Mouse (Mus musculus) midbrain, embryonic 11.5 days (tissue): ENCODE measurements around the gene Pitpna. TPM values are rescaled to one million over a fixed set of nuclear protein-coding genes. Genes with fewer than 3 reads are reported as not detected.

ENCODE experiments used
- ATAC-seq: fragments of 200-750 bp; cut with Nextera tagmentation; 2 replicates; pipeline ENCODE4 v1.8.0; 2017; ENCODE audit warnings: moderate TSS enrichment, moderate library complexity; ENCODE audit not compliant: low FRiP score
- DNase-seq: peaks from one replicate; pipeline ENCODE4 v3.0.0; 2015; ENCODE audit warnings: low spot score; ENCODE audit errors: missing footprints
- H3K27ac ChIP-seq: fragments of 300-500 bp; sonication (generic); 2 replicates; pipeline ENCODE4 v1.5.1; 2014; ENCODE audit warnings: low read depth, low read length
- H3K27me3 ChIP-seq: fragments of 300-500 bp; sonication (generic); 2 replicates; pipeline ENCODE4 v1.6.1; 2014; ENCODE audit warnings: mild to moderate bottlenecking, low read length, moderate library complexity, mixed read lengths; ENCODE audit not compliant: control insufficient read depth, insufficient read depth
- H3K36me3 ChIP-seq: fragments of 300-500 bp; sonication (generic); 2 replicates; pipeline ENCODE4 v1.6.1; 2014; ENCODE audit warnings: mild to moderate bottlenecking, low read length, moderate library complexity, mixed read lengths; ENCODE audit not compliant: control insufficient read depth, insufficient read depth
- H3K4me1 ChIP-seq: fragments of 300-500 bp; sonication (generic); 2 replicates; pipeline ENCODE4 v1.6.1; 2014; ENCODE audit warnings: low read length; ENCODE audit not compliant: control insufficient read depth, insufficient read depth
- H3K4me2 ChIP-seq: fragments of 300-500 bp; sonication (generic); 2 replicates; pipeline ENCODE4 v1.6.1; 2014; ENCODE audit warnings: mild to moderate bottlenecking, moderate library complexity
- H3K4me3 ChIP-seq: fragments of 300-500 bp; sonication (generic); 2 replicates; pipeline ENCODE4 v1.5.1; 2014; ENCODE audit warnings: low read depth, low read length
- H3K9ac ChIP-seq: fragments of 300-500 bp; sonication (generic); 2 replicates; pipeline ENCODE4 v1.6.1; 2014; ENCODE audit warnings: low read length
- H3K9me3 ChIP-seq: fragments of 300-500 bp; sonication (generic); 2 replicates; pipeline ENCODE4 v1.6.1; 2016; ENCODE audit warnings: low read length; ENCODE audit not compliant: control insufficient read depth
- WGBS: fragments of 180-500 bp; shearing (Covaris S2); extraction: QIAGEN DNeasy Blood & Tissue Kit; methylation state at CpG from one replicate; pipeline ENCODE4 v1.1.7; 2014; 5-methylcytosine and 5-hydroxymethylcytosine counted together
- polyA plus RNA-seq: library from polyadenylated mRNA; unstranded; fragments of >200 nt; fragmentation: Nextera tagmentation; extraction: Ambion mirVana; gene quantifications from 2 replicates; pipeline ENCODE4 v1.2.1, GENCODE M21; 2014

The Pitpna gene
- polyA plus RNA-seq, 1 experiment from 2014 or later = 87.9 TPM

- 82% methylated on average over 14 of the region's 14 CpGs for WGBS
- H3K27ac ChIP-seq = no peak overlapping the region
Measured at GRCm38 (mm10) chr11:75560530-75561409, 27.1 kb upstream of the Pitpna start.

GRCm38 (mm10) chr11:75561410-75561791, 26.5 kb upstream of the Pitpna start:
- Histone ChIP-seq H3K4me1 (no peaks in the 10 kb centered on the region), H3K4me3 (no peak overlapping the region), H3K9me3 (no peaks in the 10 kb centered on the region), H3K27ac (no peak overlapping the region), H3K9ac (no peak overlapping the region), H3K4me2 (no peak overlapping the region), H3K27me3 (no peaks in the 10 kb centered on the region), H3K36me3 (no peaks in the 10 kb centered on the region)
- no peak for ATAC-seq
- DNase-seq = no peak
- 80% methylated on average over 5 of the region's 5 CpGs for WGBS

More at GRCm38 (mm10) chr11:75560530-75561409, 27.1 kb upstream of the Pitpna start:
- H3K4me1 ChIP-seq = no peaks in the 10 kb centered on the region
- no peaks in the 10 kb centered on the region for H3K27me3 ChIP-seq
- no peak for DNase-seq
- H3K36me3 ChIP-seq = no peaks in the 10 kb centered on the region
- ATAC-seq = no peak
- H3K9me3 ChIP-seq = no peaks in the 10 kb centered on the region
- H3K4me3 ChIP-seq = no peak overlapping the region
- H3K4me2 ChIP-seq = no peak overlapping the region
- H3K9ac ChIP-seq = no peak overlapping the region

GRCm38 (mm10) chr11:75562840-75563239, 25.1 kb upstream of the Pitpna start:
- Histone ChIP-seq H3K9me3 (no peaks in the 10 kb centered on the region), H3K36me3 (no peaks in the 10 kb centered on the region), H3K27ac (no peak overlapping the region), H3K4me2 (no peak overlapping the region), H3K27me3 (no peaks in the 10 kb centered on the region), H3K4me1 (no peaks in the 10 kb centered on the region), H3K9ac (no peak overlapping the region), H3K4me3 (no peak overlapping the region)
- ATAC-seq (no peak), DNase-seq (no peak)
- WGBS = 84% methylated on average over 8 of the region's 8 CpGs

- Histone ChIP-seq H3K27me3 (no peaks in the 10 kb centered on the region), H3K9ac (no peak overlapping the region), H3K4me3 (no peak overlapping the region), H3K9me3 (no peaks in the 10 kb centered on the region), H3K27ac (no peak overlapping the region), H3K4me1 (no peaks in the 10 kb centered on the region), H3K36me3 (no peaks in the 10 kb centered on the region), H3K4me2 (no peak overlapping the region)
- no peak for DNase-seq
- WGBS = 80% methylated on average over 18 of the region's 18 CpGs
- ATAC-seq = no peak
Measured at GRCm38 (mm10) chr11:75563851-75564548, 23.9 kb upstream of the Pitpna start.

- no peaks in the 10 kb centered on the region for H3K27me3 ChIP-seq
- DNase-seq = no peak
- no peak overlapping the region for H3K9ac ChIP-seq
- no peaks in the 10 kb centered on the region for H3K4me1 ChIP-seq
- ATAC-seq = no peak
- H3K4me2 ChIP-seq = no peak overlapping the region
- H3K36me3 ChIP-seq = no peaks in the 10 kb centered on the region
- WGBS = 91% methylated on average over 2 of the region's 2 CpGs
- no peaks in the 10 kb centered on the region for H3K9me3 ChIP-seq
- no peak overlapping the region for H3K27ac ChIP-seq
- no peak overlapping the region for H3K4me3 ChIP-seq
Measured at GRCm38 (mm10) chr11:75565849-75566248, 22.0 kb upstream of the Pitpna start.

GRCm38 (mm10) chr11:75566276-75567196, 21.4 kb upstream of the Pitpna start:
- WGBS = 81% methylated on average over 13 of the region's 13 CpGs
- H3K4me2 ChIP-seq = no peak overlapping the region
- DNase-seq (no peak), ATAC-seq (no peak)
- no peak overlapping the region for H3K27ac ChIP-seq
- no peaks in the 10 kb centered on the region for H3K9me3 ChIP-seq
- H3K27me3 ChIP-seq = no peaks in the 10 kb centered on the region
- no peaks in the 10 kb centered on the region for H3K4me1 ChIP-seq
- H3K9ac ChIP-seq = no peak overlapping the region
- no peak overlapping the region for H3K4me3 ChIP-seq
- H3K36me3 ChIP-seq = no peaks in the 10 kb centered on the region

- WGBS = 70% methylated on average over 9 of the region's 9 CpGs
- ATAC-seq (no peak), DNase-seq (no peak)
- Histone ChIP-seq H3K36me3 (no peaks in the 10 kb centered on the region), H3K9me3 (no peaks in the 10 kb centered on the region), H3K9ac (no peak overlapping the region), H3K4me3 (no peak overlapping the region), H3K4me2 (no peak overlapping the region), H3K27me3 (no peaks in the 10 kb centered on the region), H3K27ac (no peak overlapping the region), H3K4me1 (peaks cover 5% of the 10 kb centered on the region)
Measured at GRCm38 (mm10) chr11:75567346-75568114, 20.4 kb upstream of the Pitpna start.

- H3K36me3 ChIP-seq = no peaks in the 10 kb centered on the region
- H3K27ac ChIP-seq = no peak overlapping the region
- H3K4me1 ChIP-seq = peaks cover 11% of the 10 kb centered on the region
- no peak overlapping the region for H3K4me2 ChIP-seq
- WGBS = 77% methylated on average over 6 of the region's 6 CpGs
- no peaks in the 10 kb centered on the region for H3K27me3 ChIP-seq
- DNase-seq (no peak), ATAC-seq (no peak)
- H3K9me3 ChIP-seq = no peaks in the 10 kb centered on the region
- no peak overlapping the region for H3K4me3 ChIP-seq
- H3K9ac ChIP-seq = no peak overlapping the region
Measured at GRCm38 (mm10) chr11:75568115-75568511, 19.8 kb upstream of the Pitpna start.
